In the genomic region with DNA sequence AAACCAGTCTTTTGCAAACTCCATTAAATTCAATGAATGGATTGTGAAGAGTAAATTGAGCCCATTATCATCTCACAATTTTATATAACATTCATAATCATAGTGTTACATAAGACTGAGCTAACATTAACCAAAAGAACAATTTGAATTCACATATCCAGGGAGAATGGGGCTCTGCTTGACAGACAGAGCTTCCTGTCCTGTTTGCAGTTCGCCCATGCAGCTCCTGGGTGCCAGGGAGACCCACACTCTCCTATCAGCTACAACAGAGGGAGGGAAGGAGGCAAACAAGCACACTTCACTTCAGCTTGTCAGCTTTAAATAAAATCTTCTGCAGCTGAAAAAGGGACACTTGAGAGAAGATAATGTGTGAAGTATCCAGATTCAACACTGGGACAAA, we compare ENCODE assay signal across 15 mouse cellular contexts.
DNase-seq lines count a peak whose midpoint lies in the region.
"Had no signal": no experiment of that assay in that cellular context is flagged by ENCODE, and none has a peak within 500 bp of the region (broad histone marks: within the 10 kb centered on the region; RNA-seq: fewer than 3 reads in every experiment).

No protein-coding gene starts in this region.

- intact Hi-C loops in left cerebral cortex, postnatal 4 days (cut with DNase I) = no loop called here

- peak; percentile 30 to 37 for DNase-seq in frontal cortex, postnatal 36 days (ENCODE audit: low spot score in 2 of 2)
- DNase-seq in frontal cortex, postnatal 14 days (ENCODE audit: low spot score in 2 of 2) = no peak
- peak; percentile 25 to 40 for DNase-seq in left cerebral cortex, adult 9 months (ENCODE audit: low spot score in 2 of 2)
- no peak for DNase-seq in left cerebral cortex, postnatal 4 days
- DNase-seq in right cerebral cortex, adult 2 months (ENCODE audit: low spot score in 2 of 2) = peak; percentile 31 to 44
- DNase-seq in right cerebral cortex, postnatal 10 days (ENCODE audit: low spot score in 2 of 2) = no peak
- DNase-seq in right cerebral cortex, postnatal 36 days (ENCODE audit: low spot score in 2 of 2) = peak; percentile 14 to 38
- no peak for DNase-seq in ovary, postnatal 14 days (ENCODE audit: low spot score)
- DNase-seq: adrenal gland, postnatal 10 days; cerebellum, adult 11-12 months; cerebellum, adult 9-10 months; cerebellum, postnatal 25 days; gastrocnemius, postnatal 10 days; heart, adult 2 months; heart, postnatal 14 days had no signal

Comparison
In these comparisons a context has a peak if more than half of its experiments do, and no peak if none do; other contexts are left out.
1. DNase-seq: peak in frontal cortex, postnatal 36 days (2 of 2), left cerebral cortex, adult 9 months (2 of 2), right cerebral cortex, adult 2 months (2 of 2) and right cerebral cortex, postnatal 36 days (2 of 2); none in frontal cortex, postnatal 14 days (0 of 2), left cerebral cortex, postnatal 4 days (single experiment), right cerebral cortex, postnatal 10 days (0 of 2) and ovary, postnatal 14 days (single experiment).